Mouse (Mus musculus) forebrain, embryonic 10.5 days (tissue): ENCODE measurements around the gene Cenpi. TPM values are rescaled to one million over a fixed set of nuclear protein-coding genes. Genes with fewer than 3 reads are reported as not detected.

ENCODE experiments used
- DNase-seq: peaks from one replicate; pipeline ENCODE4 v3.0.0-alpha.2; 2017; ENCODE audit warnings: low spot score; ENCODE audit errors: extremely low spot score
- H3K27ac ChIP-seq: fragments of 300-500 bp; sonication (generic); 2 replicates; pipeline ENCODE4 v1.5.1; 2016; ENCODE audit warnings: mild to moderate bottlenecking
- H3K27me3 ChIP-seq: fragments of 300-500 bp; sonication (generic); 2 replicates; pipeline ENCODE4 v1.6.1; 2016; ENCODE audit warnings: mild to moderate bottlenecking; ENCODE audit not compliant: poor library complexity, severe bottlenecking
- H3K36me3 ChIP-seq: fragments of 300-500 bp; sonication (generic); replicated peaks from 2 replicates; pipeline ENCODE4 v1.6.1; 2016; ENCODE audit warnings: mild to moderate bottlenecking, moderate library complexity
- H3K4me1 ChIP-seq: fragments of 300-500 bp; sonication (generic); 2 replicates; pipeline ENCODE4 v1.6.1; 2016
- H3K4me3 ChIP-seq: fragments of 300-500 bp; sonication (generic); 2 replicates; pipeline ENCODE4 v1.5.1; 2016; ENCODE audit warnings: mild to moderate bottlenecking, moderate library complexity
- H3K9me3 ChIP-seq: fragments of 300-500 bp; sonication (generic); 2 replicates; pipeline ENCODE4 v1.6.1; 2016; ENCODE audit warnings: mild to moderate bottlenecking, moderate library complexity
- WGBS: fragments of 180-500 bp; shearing (Covaris S2); methylation state at CpG from one replicate; pipeline ENCODE4 v1.1.7; 2016; 5-methylcytosine and 5-hydroxymethylcytosine counted together
- polyA plus RNA-seq: library from polyadenylated mRNA; unstranded; fragments of >200 nt; fragmentation: Nextera tagmentation; extraction: Ambion mirVana; gene quantifications from 2 replicates; pipeline ENCODE4 v1.2.1, GENCODE M21; 2016

The Cenpi gene
- polyA plus RNA-seq, 1 experiment from 2014 or later: 33.4 TPM

DNA sequence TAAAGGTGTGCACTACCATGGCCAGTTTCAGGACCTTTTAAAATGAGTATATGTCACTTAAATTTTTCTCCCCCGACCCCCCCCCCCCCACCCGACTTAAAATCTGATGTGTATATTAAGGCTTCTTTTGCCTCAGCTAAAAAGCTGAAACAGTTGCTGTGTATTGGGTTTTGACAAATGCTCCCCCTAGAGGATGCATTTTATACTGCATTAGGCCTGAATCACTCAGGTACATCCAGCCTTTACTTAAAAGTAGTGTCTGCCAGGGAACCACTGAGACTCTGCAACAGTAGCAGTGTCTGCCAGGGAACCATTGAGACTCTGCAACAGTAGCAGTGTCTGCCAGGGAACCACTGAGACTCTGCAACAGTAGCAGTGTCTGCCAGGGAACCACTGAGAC, 63.4 kb downstream of the Cenpi start:
- Histone ChIP-seq H3K27me3 (peaks cover 28% of the 10 kb centered on the region), H3K36me3 (no peaks in the 10 kb centered on the region), H3K4me3 (no peak overlapping the region), H3K4me1 (no peaks in the 10 kb centered on the region), H3K27ac (no peak overlapping the region), H3K9me3 (no peaks in the 10 kb centered on the region)
- 20% methylated on average over 2 of the region's 2 CpGs for WGBS
- DNase-seq: no peak

DNA sequence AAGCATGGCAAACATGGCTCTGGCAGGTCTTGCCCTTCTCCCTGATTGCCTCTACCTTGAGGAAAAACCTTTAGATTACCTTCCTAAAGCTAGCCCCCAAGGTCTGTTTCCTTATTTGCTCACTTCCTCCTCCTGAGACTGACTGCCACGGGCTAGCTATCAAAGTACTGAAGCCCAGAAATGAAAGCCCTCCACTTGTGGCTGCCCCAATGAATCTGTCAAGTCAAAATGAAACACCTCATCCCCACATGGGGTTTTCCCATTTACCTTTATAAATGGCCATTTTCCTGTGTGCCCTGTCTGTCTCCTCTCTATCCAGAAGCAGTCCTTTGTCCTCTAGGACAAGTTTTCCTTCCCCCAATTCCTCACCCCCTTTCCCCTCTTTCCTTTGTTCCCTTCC, 66.3 kb downstream of the Cenpi start:
- Histone ChIP-seq H3K27me3 (peaks cover 23% of the 10 kb centered on the region), H3K4me3 (no peak overlapping the region), H3K27ac (no peak overlapping the region), H3K4me1 (no peaks in the 10 kb centered on the region), H3K36me3 (no peaks in the 10 kb centered on the region), H3K9me3 (no peaks in the 10 kb centered on the region)
- no peak for DNase-seq
- 85% methylated on average over 1 of the region's 1 CpGs for WGBS

DNA sequence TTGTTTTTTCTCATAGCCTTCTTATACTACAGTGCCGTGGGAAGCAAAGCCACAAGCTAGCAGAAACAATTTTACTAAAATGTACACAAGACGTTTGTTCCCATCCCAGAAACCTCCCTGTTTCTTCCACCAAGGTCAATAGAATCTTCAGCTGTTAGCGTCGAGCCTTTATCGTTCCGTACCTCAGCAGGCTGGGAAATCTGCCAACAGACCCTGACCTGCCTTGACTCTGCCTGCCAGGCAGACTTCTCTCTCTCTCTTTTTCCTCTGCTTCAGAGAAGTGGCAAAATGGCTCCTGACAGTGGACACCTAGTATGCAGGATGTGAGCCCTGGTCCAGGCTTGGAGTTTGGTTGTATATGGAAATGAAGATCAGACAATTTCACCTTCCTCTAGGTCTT, 77.0 kb downstream of the Cenpi start:
- Histone ChIP-seq H3K27me3 (peaks cover 27% of the 10 kb centered on the region), H3K36me3 (no peaks in the 10 kb centered on the region), H3K9me3 (no peaks in the 10 kb centered on the region), H3K4me1 (no peaks in the 10 kb centered on the region), H3K4me3 (no peak overlapping the region), H3K27ac (no peak overlapping the region)
- 91% methylated on average over 6 of the region's 6 CpGs for WGBS
- no peak for DNase-seq

- 0 out of 2 replicates have a peak, but pooled peaks cover 3% of the 10 kb centered on the region for H3K4me1 ChIP-seq
- 77% methylated on average over 2 of the region's 2 CpGs for WGBS
- no peak overlapping the region for H3K27ac ChIP-seq
- no peak overlapping the region for H3K4me3 ChIP-seq
- H3K36me3 ChIP-seq: no peaks in the 10 kb centered on the region
- no peak for DNase-seq
- H3K9me3 ChIP-seq: no peaks in the 10 kb centered on the region
- H3K27me3 ChIP-seq: peaks cover 55% of the 10 kb centered on the region
Observed at GRCm38 (mm10) chrX:134398972-134399371, 91.1 kb downstream of the Cenpi start.

- no peak for DNase-seq
- peaks cover 78% of the 10 kb centered on the region for H3K27me3 ChIP-seq
Observed at GRCm38 (mm10) chrX:134403863-134404583, 96.1 kb downstream of the Cenpi start, which contains the start of gene Drp2. TSS of gene Drp2 (plus strand) at chrX:134404551.

DNA sequence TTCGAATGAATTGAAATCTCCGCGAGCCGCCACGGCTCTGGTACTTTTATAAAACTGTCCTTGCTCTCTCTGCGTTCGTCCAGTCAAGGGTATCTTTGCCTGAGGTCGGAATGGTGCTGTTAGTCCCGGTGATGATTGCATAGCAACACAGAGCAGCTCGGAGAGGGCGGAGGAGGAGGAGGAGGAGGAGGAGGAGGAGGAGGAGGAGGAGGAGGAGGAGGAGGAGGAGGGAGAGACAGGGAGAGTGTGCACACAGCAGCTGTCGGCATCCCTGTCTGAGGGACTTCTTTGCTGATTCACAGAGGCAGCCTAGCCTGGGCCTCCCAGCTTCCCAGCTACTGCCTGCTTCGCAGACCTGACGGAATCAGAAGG, 96.7 kb downstream of the Cenpi start:
- peak overlapping the region; percentile 76 for H3K27ac ChIP-seq
- 32% methylated on average over 12 of the region's 14 CpGs for WGBS

More at GRCm38 (mm10) chrX:134403863-134404583, 96.1 kb downstream of the Cenpi start, which contains the start of gene Drp2:
- H3K4me3 ChIP-seq: peak within 1 kb of the TSS; percentile 50
- H3K36me3 ChIP-seq: no peaks in the 10 kb centered on the region
- peak within 1 kb of the TSS; percentile 76 for H3K27ac ChIP-seq
- 35% methylated on average over 15 of the region's 15 CpGs for WGBS
- no peaks in the 10 kb centered on the region for H3K9me3 ChIP-seq
- H3K4me1 ChIP-seq: peaks cover 9% of the 10 kb centered on the region; the same call in 1 of the 2 replicates

GRCm38 (mm10) chrX:134409354-134409900, 101.5 kb downstream of the Cenpi start:
- 93% methylated on average over 6 of the region's 6 CpGs for WGBS
- peaks cover 45% of the 10 kb centered on the region for H3K27me3 ChIP-seq
- no peak overlapping the region for H3K4me3 ChIP-seq
- peaks cover 4% of the 10 kb centered on the region; the same call in 1 of the 2 replicates for H3K4me1 ChIP-seq
- DNase-seq: no peak
- no peaks in the 10 kb centered on the region for H3K36me3 ChIP-seq
- H3K27ac ChIP-seq: no peak overlapping the region
- no peaks in the 10 kb centered on the region for H3K9me3 ChIP-seq

More for the DNA sequence above, 96.7 kb downstream of the Cenpi start:
- H3K9me3 ChIP-seq: no peaks in the 10 kb centered on the region
- H3K4me3 ChIP-seq: peak overlapping the region; percentile 50
- peaks cover 9% of the 10 kb centered on the region; the same call in 1 of the 2 replicates for H3K4me1 ChIP-seq
- DNase-seq: peak; percentile 23
- H3K36me3 ChIP-seq: no peaks in the 10 kb centered on the region
- peaks cover 79% of the 10 kb centered on the region for H3K27me3 ChIP-seq

- Histone ChIP-seq H3K36me3 (no peaks in the 10 kb centered on the region), H3K4me1 (no peaks in the 10 kb centered on the region), H3K27ac (no peak overlapping the region), H3K27me3 (peaks cover 22% of the 10 kb centered on the region), H3K4me3 (no peak overlapping the region), H3K9me3 (no peaks in the 10 kb centered on the region)
- DNase-seq: no peak
- 91% methylated on average over 1 of the region's 1 CpGs for WGBS
Observed at GRCm38 (mm10) chrX:134412096-134412495, 104.2 kb downstream of the Cenpi start.

Other genes starting within 250 kb of the Cenpi start
- gene Cstf2, start 248.9 kb upstream of the Cenpi start, polyA plus RNA-seq: 69.0 and 70.1 TPM in 2 replicates
- 0.11 TPM in 1 of 2 replicates, not detected in the other for gene Xkrx, start 146.0 kb upstream of the Cenpi start, polyA plus RNA-seq
- gene Arl13a, start 120.6 kb upstream of the Cenpi start, polyA plus RNA-seq: not detected in 2 replicates
- 0.10 TPM in 1 of 2 replicates, not detected in the other for gene Nox1, start 86.1 kb upstream of the Cenpi start, polyA plus RNA-seq
- 9.2 and 9.6 TPM in 2 replicates for gene Trmt2b, start 31.1 kb upstream of the Cenpi start, polyA plus RNA-seq
- gene Tmem35a, start 12.9 kb upstream of the Cenpi start, polyA plus RNA-seq: 6.1 and 8.5 TPM in 2 replicates
- 1.7 TPM in 2 replicates for gene Drp2, start 96.5 kb downstream of the Cenpi start, polyA plus RNA-seq
- 0.07 TPM in 1 of 2 replicates, not detected in the other for gene Taf7l, start 168.4 kb downstream of the Cenpi start, polyA plus RNA-seq
- gene Timm8a1, start 233.8 kb downstream of the Cenpi start, polyA plus RNA-seq: 114 and 116 TPM in 2 replicates